Mouse (Mus musculus): ENCODE data around the gene Bmp6. TPM values are rescaled to one million over a fixed set of nuclear protein-coding genes. Genes with fewer than 3 reads are reported as not detected.
A peak's percentile ranks its signal among the peaks of the same experiment; 100 is the strongest.

Bmp6 gene
- polyA plus RNA-seq, 1 experiment from 2014 or later = 0.51 TPM

DNA sequence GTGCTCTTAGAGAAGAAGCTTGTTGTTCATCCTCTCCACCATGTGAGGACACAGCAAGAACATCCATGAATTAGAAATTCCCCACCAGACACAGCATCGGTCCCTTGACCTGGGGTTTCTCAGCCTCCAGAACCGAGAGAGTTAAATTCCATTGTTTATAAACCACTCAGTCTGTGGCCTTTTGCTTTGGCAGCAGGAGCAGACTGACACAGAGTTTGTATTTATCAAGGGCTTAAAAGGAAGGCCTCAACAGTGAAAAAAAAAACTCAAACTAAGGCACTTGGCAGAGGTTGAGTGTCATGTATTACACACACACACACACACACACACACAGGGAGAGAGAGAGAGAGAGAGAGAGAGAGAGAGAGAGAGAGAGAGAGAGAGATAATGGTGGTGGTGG lies 17.5 kb upstream of the Bmp6 start:
- 26% methylated on average over 2 of the region's 2 CpGs for WGBS

GRCm38 (mm10) chr13:38333496-38333895 lies 11.4 kb upstream of the Bmp6 start:
- Histone ChIP-seq H3K4me2 (ENCODE audit: low read depth, low read length) (no peak overlapping the region), H3K4me1 (ENCODE audit: control insufficient read depth, insufficient read depth, low read length) (no peaks in the 10 kb centered on the region), H3K27me3 (replicated peaks; ENCODE audit: control insufficient read depth, insufficient read depth, low read length) (no peaks in the 10 kb centered on the region), H3K9me3 (ENCODE audit: control insufficient read depth, low read length) (no peaks in the 10 kb centered on the region), H3K27ac (ENCODE audit: low read length) (no peak overlapping the region), H3K4me3 (ENCODE audit: low read length) (no peak overlapping the region), H3K36me3 (ENCODE audit: control insufficient read depth, insufficient read depth, low read length) (no peaks in the 10 kb centered on the region), H3K9ac (ENCODE audit: low read depth, low read length) (no peak overlapping the region)
- WGBS = 72% methylated on average over 5 of the region's 5 CpGs
- ATAC-seq = peak; percentile 13; the same call in 1 of the 2 replicates

More for the DNA sequence above, 17.5 kb upstream of the Bmp6 start:
- Histone ChIP-seq H3K9me3 (ENCODE audit: control insufficient read depth, low read length) (no peaks in the 10 kb centered on the region), H3K36me3 (ENCODE audit: control insufficient read depth, insufficient read depth, low read length) (no peaks in the 10 kb centered on the region), H3K4me2 (ENCODE audit: low read depth, low read length) (no peak overlapping the region), H3K4me3 (ENCODE audit: low read length) (no peak overlapping the region), H3K9ac (ENCODE audit: low read depth, low read length) (no peak overlapping the region), H3K27me3 (replicated peaks; ENCODE audit: control insufficient read depth, insufficient read depth, low read length) (no peaks in the 10 kb centered on the region), H3K4me1 (ENCODE audit: control insufficient read depth, insufficient read depth, low read length) (0 out of 2 replicates have a peak, but pooled peaks cover 6% of the 10 kb centered on the region), H3K27ac (ENCODE audit: low read length) (no peak overlapping the region)
- ATAC-seq = no peak

DNA sequence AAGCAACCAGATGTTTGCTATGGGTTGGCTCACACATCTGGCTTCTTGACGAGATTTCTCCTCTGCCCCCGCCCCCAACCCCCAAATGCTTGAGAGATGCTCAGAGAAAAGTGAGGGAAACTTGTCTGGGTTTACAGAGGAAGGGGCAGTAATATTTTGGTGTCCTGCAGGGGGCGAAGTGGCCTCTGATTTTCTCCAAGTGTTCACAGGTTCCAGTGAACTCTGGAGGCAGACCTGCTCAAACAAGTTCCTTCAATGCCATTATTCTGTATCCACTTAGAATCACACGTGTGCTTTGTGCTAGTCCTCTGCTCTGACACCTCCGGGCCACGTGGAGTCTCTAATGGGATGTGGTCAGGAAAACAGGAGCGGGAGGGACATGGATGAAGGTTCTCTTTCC lies 2.3 kb upstream of the Bmp6 start:
- peaks cover 31% of the 10 kb centered on the region for H3K27me3 ChIP-seq (replicated peaks; ENCODE audit: control insufficient read depth, insufficient read depth, low read length)
- no peak overlapping the region for H3K27ac ChIP-seq (ENCODE audit: low read length)
- no peak overlapping the region for H3K4me3 ChIP-seq (ENCODE audit: low read length)
- no peaks in the 10 kb centered on the region for H3K36me3 ChIP-seq (ENCODE audit: control insufficient read depth, insufficient read depth, low read length)
- WGBS = 28% methylated on average over 7 of the region's 7 CpGs
- peaks cover 19% of the 10 kb centered on the region for H3K4me1 ChIP-seq (ENCODE audit: control insufficient read depth, insufficient read depth, low read length)
- H3K9me3 ChIP-seq (ENCODE audit: control insufficient read depth, low read length) = no peaks in the 10 kb centered on the region
- no peak overlapping the region for H3K4me2 ChIP-seq (ENCODE audit: low read depth, low read length)
- H3K9ac ChIP-seq (ENCODE audit: low read depth, low read length) = no peak overlapping the region
- ATAC-seq = no peak

GRCm38 (mm10) chr13:38343202-38343601 lies 1.7 kb upstream of the Bmp6 start:
- H3K9me3 ChIP-seq (ENCODE audit: control insufficient read depth, low read length) = no peaks in the 10 kb centered on the region
- peaks cover 19% of the 10 kb centered on the region for H3K4me1 ChIP-seq (ENCODE audit: control insufficient read depth, insufficient read depth, low read length)
- no peak for ATAC-seq
- H3K27me3 ChIP-seq (replicated peaks; ENCODE audit: control insufficient read depth, insufficient read depth, low read length) = peaks cover 36% of the 10 kb centered on the region
- H3K36me3 ChIP-seq (ENCODE audit: control insufficient read depth, insufficient read depth, low read length) = no peaks in the 10 kb centered on the region
- H3K9ac ChIP-seq (ENCODE audit: low read depth, low read length) = no peak overlapping the region
- 64% methylated on average over 2 of the region's 2 CpGs for WGBS
- no peak overlapping the region for H3K4me2 ChIP-seq (ENCODE audit: low read depth, low read length)
- H3K27ac ChIP-seq (ENCODE audit: low read length) = no peak overlapping the region
- H3K4me3 ChIP-seq (ENCODE audit: low read length) = no peak overlapping the region

DNA sequence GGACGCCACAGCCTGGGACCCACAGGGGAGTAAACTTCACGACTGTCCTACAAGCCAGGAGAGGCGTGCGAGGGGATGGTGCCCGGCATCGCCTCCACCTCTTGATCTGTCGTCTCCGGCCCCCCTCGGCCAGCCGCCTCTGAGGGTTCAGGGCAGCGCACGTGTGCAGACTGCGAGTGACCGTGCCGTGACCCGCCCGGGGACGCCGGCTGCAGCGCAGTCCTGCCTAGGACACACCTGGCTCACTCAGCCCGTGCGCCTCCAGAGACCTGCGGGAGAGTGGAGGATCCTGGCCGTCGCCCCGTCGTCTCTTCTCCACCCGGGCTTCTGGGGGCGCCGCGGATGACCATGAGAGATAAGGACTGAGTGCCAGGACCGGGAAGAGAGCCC lies 519 bp downstream of the Bmp6 start:
- Histone ChIP-seq H3K27ac (ENCODE audit: low read length) (no peak overlapping the region), H3K36me3 (ENCODE audit: control insufficient read depth, insufficient read depth, low read length) (no peaks in the 10 kb centered on the region)
- WGBS = under 1% methylated on average over 26 of the region's 32 CpGs

GRCm38 (mm10) chr13:38346096-38346915 lies 1.4 kb downstream of the Bmp6 start:
- no peaks in the 10 kb centered on the region for H3K36me3 ChIP-seq (ENCODE audit: control insufficient read depth, insufficient read depth, low read length)
- peaks cover 19% of the 10 kb centered on the region for H3K4me1 ChIP-seq (ENCODE audit: control insufficient read depth, insufficient read depth, low read length)
- peak overlapping the region; percentile 56 for H3K4me3 ChIP-seq (ENCODE audit: low read length)
- WGBS = under 1% methylated on average over 61 of the region's 63 CpGs
- peak overlapping the region; percentile 93 for H3K4me2 ChIP-seq (ENCODE audit: low read depth, low read length)
- no peak overlapping the region for H3K27ac ChIP-seq (ENCODE audit: low read length)
- H3K9me3 ChIP-seq (ENCODE audit: control insufficient read depth, low read length) = no peaks in the 10 kb centered on the region
- ATAC-seq = peak; percentile 16; the same call in 1 of the 2 replicates
- peaks cover 36% of the 10 kb centered on the region for H3K27me3 ChIP-seq (replicated peaks; ENCODE audit: control insufficient read depth, insufficient read depth, low read length)
- peak overlapping the region; percentile 59 for H3K9ac ChIP-seq (ENCODE audit: low read depth, low read length)

More for the DNA sequence above, 519 bp downstream of the Bmp6 start:
- ATAC-seq = peak; percentile 33
- Histone ChIP-seq H3K4me3 (ENCODE audit: low read length) (peak overlapping the region; percentile 56), H3K27me3 (replicated peaks; ENCODE audit: control insufficient read depth, insufficient read depth, low read length) (peaks cover 36% of the 10 kb centered on the region), H3K9ac (ENCODE audit: low read depth, low read length) (peak overlapping the region; percentile 59), H3K9me3 (ENCODE audit: control insufficient read depth, low read length) (no peaks in the 10 kb centered on the region), H3K4me1 (ENCODE audit: control insufficient read depth, insufficient read depth, low read length) (peaks cover 19% of the 10 kb centered on the region), H3K4me2 (ENCODE audit: low read depth, low read length) (peak overlapping the region; percentile 93)

GRCm38 (mm10) chr13:38347021-38347774 lies 2.3 kb downstream of the Bmp6 start:
- no peaks in the 10 kb centered on the region for H3K9me3 ChIP-seq (ENCODE audit: control insufficient read depth, low read length)
- 0 out of 2 replicates have a peak overlapping the region, but pooled peaks have one; percentile 59 for H3K9ac ChIP-seq (ENCODE audit: low read depth, low read length)
- peaks cover 36% of the 10 kb centered on the region for H3K27me3 ChIP-seq (replicated peaks; ENCODE audit: control insufficient read depth, insufficient read depth, low read length)
- peak overlapping the region; percentile 93 for H3K4me2 ChIP-seq (ENCODE audit: low read depth, low read length)
- no peaks in the 10 kb centered on the region for H3K36me3 ChIP-seq (ENCODE audit: control insufficient read depth, insufficient read depth, low read length)
- 12% methylated on average over 19 of the region's 19 CpGs for WGBS
- peaks cover 24% of the 10 kb centered on the region for H3K4me1 ChIP-seq (ENCODE audit: control insufficient read depth, insufficient read depth, low read length)
- ATAC-seq = no peak
- H3K4me3 ChIP-seq (ENCODE audit: low read length) = peak overlapping the region; percentile 56
- no peak overlapping the region for H3K27ac ChIP-seq (ENCODE audit: low read length)

DNA sequence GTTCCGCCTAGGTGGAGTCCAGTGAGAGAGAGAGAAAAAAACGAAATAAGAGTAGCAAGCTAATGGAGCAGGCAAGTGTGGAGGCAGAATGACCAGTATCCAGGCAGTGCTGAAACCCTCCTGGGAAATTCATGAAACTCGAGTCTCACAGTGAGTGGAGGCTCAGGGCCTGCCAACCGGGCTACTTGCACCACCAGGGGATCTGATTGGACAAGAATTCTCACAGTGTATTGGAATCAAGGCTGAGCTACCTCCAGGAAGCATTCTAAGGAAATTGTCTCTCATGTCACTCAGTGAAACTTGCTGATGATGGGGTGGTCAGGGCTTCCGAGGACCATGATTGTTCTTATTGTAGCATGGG lies 2.8 kb downstream of the Bmp6 start:
- H3K36me3 ChIP-seq (ENCODE audit: control insufficient read depth, insufficient read depth, low read length) = no peaks in the 10 kb centered on the region
- no peak for ATAC-seq
- H3K27me3 ChIP-seq (replicated peaks; ENCODE audit: control insufficient read depth, insufficient read depth, low read length) = peaks cover 36% of the 10 kb centered on the region
- H3K4me2 ChIP-seq (ENCODE audit: low read depth, low read length) = no peak overlapping the region
- H3K4me1 ChIP-seq (ENCODE audit: control insufficient read depth, insufficient read depth, low read length) = peaks cover 25% of the 10 kb centered on the region
- H3K9me3 ChIP-seq (ENCODE audit: control insufficient read depth, low read length) = no peaks in the 10 kb centered on the region
- no peak overlapping the region for H3K4me3 ChIP-seq (ENCODE audit: low read length)
- no peak overlapping the region for H3K9ac ChIP-seq (ENCODE audit: low read depth, low read length)
- no peak overlapping the region for H3K27ac ChIP-seq (ENCODE audit: low read length)
- 58% methylated on average over 5 of the region's 5 CpGs for WGBS

DNA sequence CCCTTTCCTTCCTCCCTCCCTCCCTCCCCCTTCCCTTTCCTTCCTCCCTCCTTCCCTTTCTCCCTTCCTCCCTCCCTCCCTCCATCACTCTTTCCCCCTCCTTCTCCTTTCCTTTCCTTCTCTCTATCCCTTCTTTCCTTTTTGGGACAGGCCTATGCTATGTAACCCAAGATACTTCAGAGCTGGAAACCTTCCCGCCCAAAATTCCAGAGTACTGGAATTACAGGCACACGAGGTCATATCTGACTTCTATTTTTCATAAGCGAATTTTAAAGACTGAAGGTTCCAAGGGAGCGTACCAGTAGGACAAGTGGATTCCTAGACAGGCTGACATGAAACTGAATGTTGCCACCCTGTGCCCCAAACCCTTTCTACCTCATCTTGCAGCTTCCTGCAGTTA lies 4.1 kb downstream of the Bmp6 start:
- WGBS = 71% methylated on average over 4 of the region's 4 CpGs

More for the DNA sequence above, 4.1 kb downstream of the Bmp6 start:
- Histone ChIP-seq H3K9me3 (ENCODE audit: control insufficient read depth, low read length) (no peaks in the 10 kb centered on the region), H3K36me3 (ENCODE audit: control insufficient read depth, insufficient read depth, low read length) (no peaks in the 10 kb centered on the region), H3K27me3 (replicated peaks; ENCODE audit: control insufficient read depth, insufficient read depth, low read length) (peaks cover 36% of the 10 kb centered on the region), H3K9ac (ENCODE audit: low read depth, low read length) (no peak overlapping the region), H3K4me1 (ENCODE audit: control insufficient read depth, insufficient read depth, low read length) (peaks cover 25% of the 10 kb centered on the region), H3K27ac (ENCODE audit: low read length) (no peak overlapping the region), H3K4me3 (ENCODE audit: low read length) (no peak overlapping the region), H3K4me2 (ENCODE audit: low read depth, low read length) (no peak overlapping the region)
- ATAC-seq = no peak

Data from intestine, embryonic 16.5 days (tissue).